Mouse (Mus musculus) T-helper 1 cell (primary cell): ENCODE measurements around the gene Btrc.
"Not testable (repeated sequence)": the region's sequence is repeated elsewhere in the genome, so short reads cannot be mapped to it uniquely, and the experiment has no call there.

Source experiments
- in situ Hi-C: fragments of 300-600 bp; cut with MboI, MseI; formaldehyde crosslinking; loops from one replicate; pipeline ENCODE4 v1.15.1; 2025; ENCODE audit warnings: high pct_unique_total_duplicates

Btrc gene

DNA sequence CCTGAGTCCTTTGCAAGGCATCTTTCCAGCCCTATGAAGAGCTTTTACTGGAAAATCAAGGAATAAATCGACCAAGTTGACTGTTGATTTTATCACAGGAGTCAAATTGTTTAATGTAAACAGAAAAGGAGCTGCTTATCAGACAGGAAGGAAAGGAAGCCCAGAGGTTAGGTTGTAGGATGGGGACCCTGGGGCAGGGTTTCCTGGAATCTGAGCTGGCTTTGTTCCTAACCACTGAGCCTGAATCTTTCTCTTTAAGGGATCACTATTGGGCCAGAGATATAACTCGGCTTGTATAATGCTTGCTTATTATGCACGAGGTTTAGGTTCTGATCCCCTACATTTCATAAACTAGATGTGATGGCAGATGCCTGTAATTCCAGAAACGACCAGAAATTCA, 64.6 kb downstream of the Btrc start:
- in situ Hi-C loops, result no loop called here

DNA sequence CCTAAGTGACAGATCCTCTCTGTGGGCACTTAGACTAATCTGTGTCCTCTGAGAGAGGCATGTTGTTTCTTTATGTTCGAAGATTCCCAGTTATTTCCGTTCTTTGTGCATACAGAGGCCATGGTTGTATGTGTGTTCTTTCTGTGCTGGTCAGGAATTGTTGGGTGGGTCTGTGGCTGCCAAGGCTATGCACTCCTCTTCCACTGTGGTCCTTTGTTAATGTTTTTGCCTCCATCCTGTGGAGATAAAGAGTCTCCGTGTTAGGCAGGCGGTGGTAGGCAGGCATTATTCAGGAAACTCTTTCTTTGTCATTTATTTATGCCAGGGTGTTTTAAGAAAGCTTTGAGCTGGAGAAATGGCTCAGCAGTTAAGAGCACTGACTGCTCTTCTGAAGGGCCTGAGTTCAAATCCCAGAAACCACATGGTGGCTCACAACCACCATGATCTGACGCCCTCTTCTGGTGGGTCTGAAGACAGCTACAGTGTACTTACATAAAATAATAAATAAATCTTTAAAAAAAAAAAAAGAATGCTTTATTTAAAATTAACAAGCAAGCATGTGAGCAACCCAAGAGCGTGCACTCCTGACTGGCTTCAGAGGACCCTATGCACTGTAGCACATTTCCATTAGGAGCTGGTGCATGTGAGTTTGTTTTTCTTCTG, 67.6 kb downstream of the Btrc start:
- in situ Hi-C loops, result loop anchor here (5.0 kb wide), 1 partner anchor 214 kb away; no protein-coding TSS in a partner anchor

GRCm38 (mm10) chr19:45432351-45432750, 68.8 kb downstream of the Btrc start:
- in situ Hi-C loops, result loop anchor here (5.0 kb wide), 1 partner anchor 215 kb away; no protein-coding TSS in a partner anchor

- in situ Hi-C loops, result not testable (repeated sequence)
Observed at GRCm38 (mm10) chr19:45436019-45436418, 72.5 kb downstream of the Btrc start.

DNA sequence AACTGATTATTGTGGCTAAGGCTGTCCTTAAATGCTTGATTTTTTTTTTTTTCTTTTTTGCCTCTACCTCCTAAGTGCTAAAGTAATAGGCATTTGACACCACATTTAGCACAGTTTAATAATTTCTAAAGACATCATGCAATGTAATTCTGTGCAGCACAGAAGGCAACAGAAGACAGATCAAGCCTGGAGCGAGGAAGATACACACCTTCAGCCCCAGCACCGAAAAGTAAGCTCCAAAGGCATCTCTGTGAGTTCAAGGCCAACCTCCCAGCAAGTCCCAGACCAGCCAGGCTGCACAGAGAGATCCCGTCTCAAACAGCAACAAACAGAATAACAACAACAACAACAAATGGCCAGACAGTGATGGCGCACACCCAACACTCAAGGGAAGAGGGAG, 73.6 kb downstream of the Btrc start:
- in situ Hi-C loops, result no loop called here

DNA sequence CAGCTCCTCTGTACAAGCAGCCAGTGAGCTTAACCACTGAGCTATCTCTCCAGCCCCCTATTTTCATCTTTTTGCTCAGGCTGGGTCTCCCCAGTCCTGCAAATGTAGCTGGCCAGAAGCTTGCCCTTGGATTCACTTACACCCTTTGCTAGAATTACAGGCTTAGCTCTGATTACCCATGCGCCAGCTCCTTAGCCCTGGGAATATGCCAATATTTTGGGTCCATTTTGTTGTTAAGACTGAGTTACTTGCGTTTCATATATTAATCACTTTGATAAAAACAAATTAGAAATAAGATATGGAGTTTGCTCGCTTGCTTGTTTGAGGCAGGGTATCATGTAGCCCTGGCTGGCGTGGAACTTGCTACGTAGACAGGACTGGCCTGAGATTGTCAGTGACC, 74.7 kb downstream of the Btrc start:
- in situ Hi-C loops, result no loop called here

DNA sequence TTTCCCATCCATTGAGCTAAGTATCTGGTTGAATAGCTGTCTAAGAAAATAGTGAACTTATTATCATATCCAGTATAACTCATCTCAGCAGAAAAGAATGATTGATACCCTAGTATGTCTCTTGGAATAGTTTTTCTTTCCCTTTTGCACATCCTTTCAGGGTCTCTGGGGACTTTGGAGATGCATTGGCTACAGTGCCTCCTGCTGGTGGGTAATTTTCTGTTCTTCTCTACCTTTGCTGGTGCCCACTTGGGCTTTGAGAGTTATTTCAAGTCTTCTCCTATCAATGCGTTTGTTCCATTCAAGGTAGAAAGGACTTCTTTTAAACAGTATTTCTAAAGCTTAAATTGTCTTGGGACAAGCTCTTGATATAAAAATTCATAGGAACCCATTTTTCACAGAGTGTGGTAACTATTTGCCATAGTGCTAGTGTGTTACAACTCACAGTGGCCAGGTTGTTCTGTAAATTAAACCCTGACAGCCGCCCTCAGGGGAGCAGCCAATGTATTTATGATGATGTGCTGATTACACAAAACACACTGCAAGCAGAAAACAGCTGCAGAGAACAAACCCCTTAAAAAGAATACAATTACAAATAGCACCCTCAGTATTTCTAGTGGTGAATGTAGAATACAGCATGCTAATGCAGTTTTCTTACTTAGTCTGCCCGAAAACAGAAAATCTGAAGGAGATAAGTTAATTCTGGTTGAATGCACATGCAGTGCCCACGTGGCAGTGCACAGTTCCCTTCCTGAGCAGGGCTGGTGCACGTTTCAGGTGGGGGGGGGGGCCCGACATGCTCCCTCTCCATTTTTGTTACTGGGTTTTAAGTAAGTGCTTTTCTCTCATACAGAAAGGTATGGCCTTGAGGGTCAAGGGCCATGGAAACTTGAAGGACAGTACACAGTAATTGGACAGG, 75.7 kb downstream of the Btrc start:
- in situ Hi-C loops, result no loop called here

- in situ Hi-C loops, result no loop called here
Observed at GRCm38 (mm10) chr19:45440554-45441175, 77.1 kb downstream of the Btrc start.

DNA sequence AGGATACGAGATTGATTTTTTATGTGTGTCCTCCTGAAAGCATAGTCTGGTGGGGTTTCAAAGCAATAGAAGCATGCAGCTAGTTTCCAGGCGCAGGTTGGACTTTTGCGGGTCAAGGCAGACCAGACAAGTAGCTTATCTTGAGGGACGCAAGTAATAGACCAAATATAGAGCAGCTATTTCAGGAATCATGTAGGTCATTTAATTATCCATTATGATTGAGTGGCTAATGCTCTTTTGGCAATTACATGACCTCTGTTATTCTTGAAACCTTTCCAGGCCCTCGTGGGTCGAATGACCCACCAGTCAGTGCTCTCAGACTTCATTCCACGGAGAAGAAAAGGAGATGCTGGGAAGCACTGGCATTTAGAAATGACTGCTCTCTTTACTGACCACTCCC, 78.2 kb downstream of the Btrc start:
- in situ Hi-C loops, result no loop called here

GRCm38 (mm10) chr19:45445253-45445933, 81.9 kb downstream of the Btrc start:
- in situ Hi-C loops, result no loop called here

- in situ Hi-C loops, result no loop called here
Observed at GRCm38 (mm10) chr19:45446631-45447030, 83.1 kb downstream of the Btrc start.

- in situ Hi-C loops, result no loop called here
Observed at GRCm38 (mm10) chr19:45447222-45447621, 83.7 kb downstream of the Btrc start.

GRCm38 (mm10) chr19:45447886-45448285, 84.4 kb downstream of the Btrc start:
- in situ Hi-C loops, result no loop called here

DNA sequence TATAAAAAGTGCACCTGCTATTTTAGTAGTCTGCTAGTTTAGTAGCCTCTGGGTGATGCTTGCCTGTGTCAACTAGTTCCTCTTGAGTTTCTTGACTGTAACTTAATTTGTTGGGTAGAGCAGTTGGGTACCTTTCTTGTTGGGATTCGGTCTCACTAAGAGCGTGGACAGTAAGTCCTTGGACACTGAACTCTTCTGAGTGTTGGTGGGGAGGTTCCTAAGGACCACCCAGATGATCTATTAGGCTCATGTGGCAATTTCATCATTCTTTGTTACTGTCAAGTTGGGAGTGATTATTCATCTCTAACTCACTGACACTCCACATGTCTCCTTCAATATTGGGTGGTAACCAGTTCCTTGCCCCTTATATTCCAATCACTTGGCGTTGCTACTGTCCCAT, 90.9 kb downstream of the Btrc start:
- in situ Hi-C loops, result loop anchor here (5.0 kb wide), 1 partner anchor 58 kb away; no protein-coding TSS in a partner anchor

GRCm38 (mm10) chr19:45456896-45457295, 93.4 kb downstream of the Btrc start:
- in situ Hi-C loops, result no loop called here

- in situ Hi-C loops, result no loop called here
Observed at GRCm38 (mm10) chr19:45458702-45459101, 95.2 kb downstream of the Btrc start.

- in situ Hi-C loops, result no loop called here
Observed at GRCm38 (mm10) chr19:45459931-45460665, 96.6 kb downstream of the Btrc start.

GRCm38 (mm10) chr19:45460749-45461736, 97.5 kb downstream of the Btrc start:
- in situ Hi-C loops, result no loop called here

- in situ Hi-C loops, result no loop called here
Observed at GRCm38 (mm10) chr19:45469760-45470159, 106.2 kb downstream of the Btrc start.
